Mouse (Mus musculus) frontal cortex, adult (tissue): Measurements from ENCODE around the gene Olfr6.
"Not testable (repeated sequence)": the region's sequence is repeated elsewhere in the genome, so short reads cannot be mapped to it uniquely, and the experiment has no call there.

ENCODE experiments used
- ATAC-seq: cut with Nextera tagmentation; 2 replicates; pipeline ENCODE4 v1.9.2; 2017; ENCODE audit warnings: mild to moderate bottlenecking, moderate library complexity, mixed read lengths; ENCODE audit not compliant: low TSS enrichment

The Olfr6 gene

DNA sequence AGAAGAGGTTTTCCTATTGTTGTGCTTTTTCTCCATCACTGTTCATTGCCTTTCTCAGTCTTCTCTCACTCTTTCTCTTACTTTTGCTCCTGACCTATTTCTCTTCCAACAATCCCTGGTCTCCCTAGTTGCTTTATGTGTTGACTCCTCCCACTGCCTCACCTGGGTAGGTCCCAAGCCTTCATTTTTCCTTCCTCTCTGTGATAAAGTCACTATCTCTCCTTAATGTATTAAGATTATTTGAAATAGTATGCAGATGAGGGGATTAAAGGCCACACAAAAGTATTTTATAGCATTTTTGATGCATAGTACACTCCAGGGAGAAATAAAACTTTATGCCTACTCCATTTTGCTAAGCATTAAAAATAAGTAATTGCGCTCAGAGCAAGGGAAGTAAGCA lies at the start of gene Olfr6:
Gene Olfr6, minus strand, starts transcription at position 101 of the 400 bp plus-strand sequence.
- no peak for ATAC-seq

- no peak for ATAC-seq
Measured at GRCm38 (mm10) chr7:107005972-107006371, 42.2 kb upstream of the Olfr6 start, which contains the start of gene Olfr2. TSS of gene Olfr2 (minus strand) at chr7:107006072.

GRCm38 (mm10) chr7:107004169-107004568 lies 40.4 kb upstream of the Olfr6 start:
- ATAC-seq, result no peak

- no peak for ATAC-seq
Measured at GRCm38 (mm10) chr7:107000798-107001197, 37.1 kb upstream of the Olfr6 start.

DNA sequence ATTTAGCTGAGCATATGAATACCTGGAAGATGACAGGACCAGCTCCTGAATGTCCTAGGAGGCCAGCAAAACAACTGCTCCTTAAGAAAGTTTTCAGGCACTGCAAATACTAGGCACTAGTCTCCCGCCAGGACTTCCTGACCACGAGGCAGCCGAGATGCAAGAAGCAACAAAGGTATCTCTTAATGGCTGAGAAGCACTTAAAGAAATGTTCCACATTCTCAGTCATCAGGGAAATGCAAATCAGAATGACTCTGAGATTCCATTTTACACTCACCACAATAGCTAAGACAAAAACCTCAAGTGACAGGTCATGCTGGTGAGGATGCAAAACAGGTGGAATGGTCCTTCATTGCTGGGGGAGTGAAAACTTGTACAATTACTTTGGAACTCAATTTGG lies 21.5 kb upstream of the Olfr6 start:
- no peak for ATAC-seq

DNA sequence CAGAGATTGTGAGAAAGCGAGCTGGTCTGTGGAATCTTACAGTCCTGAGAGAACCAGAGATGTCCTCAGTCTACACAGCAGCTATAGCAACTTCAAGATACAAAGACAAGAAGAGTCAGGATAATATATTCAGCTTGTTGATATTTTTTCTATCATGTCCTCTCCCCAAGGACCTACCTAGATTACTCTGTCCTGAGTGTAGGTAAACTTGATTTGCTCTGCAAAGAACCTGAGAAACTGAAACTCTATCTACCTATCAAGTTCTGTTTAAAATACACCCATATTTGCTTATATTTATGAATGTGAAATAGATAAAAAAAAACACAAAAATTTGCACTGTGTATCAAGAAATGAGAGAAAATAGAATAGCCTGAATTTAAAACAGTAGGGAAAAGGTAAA lies 11.6 kb upstream of the Olfr6 start, which contains the start of gene Olfr711:
Gene Olfr711, minus strand, starts transcription at position 101 of the 400 bp plus-strand sequence.
- no peak for ATAC-seq

DNA sequence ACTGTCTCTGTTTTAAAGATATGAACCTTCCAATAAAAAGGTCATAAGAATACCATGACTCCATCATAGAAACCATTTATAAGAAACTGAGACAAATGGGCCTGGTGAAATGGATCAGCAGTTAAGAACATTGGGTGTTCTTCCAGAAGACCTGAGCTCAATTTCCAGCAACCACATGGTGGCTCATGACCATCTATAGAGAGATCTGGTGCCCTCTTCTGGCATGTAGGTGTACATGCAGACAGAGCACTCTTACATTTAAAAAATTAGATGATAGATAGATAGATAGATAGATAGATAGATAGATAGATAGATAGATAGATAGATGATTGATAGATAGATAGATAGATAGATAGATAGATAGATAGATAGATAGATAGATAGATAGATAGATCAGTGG lies 3.8 kb upstream of the Olfr6 start:
- ATAC-seq, result not testable (repeated sequence)

DNA sequence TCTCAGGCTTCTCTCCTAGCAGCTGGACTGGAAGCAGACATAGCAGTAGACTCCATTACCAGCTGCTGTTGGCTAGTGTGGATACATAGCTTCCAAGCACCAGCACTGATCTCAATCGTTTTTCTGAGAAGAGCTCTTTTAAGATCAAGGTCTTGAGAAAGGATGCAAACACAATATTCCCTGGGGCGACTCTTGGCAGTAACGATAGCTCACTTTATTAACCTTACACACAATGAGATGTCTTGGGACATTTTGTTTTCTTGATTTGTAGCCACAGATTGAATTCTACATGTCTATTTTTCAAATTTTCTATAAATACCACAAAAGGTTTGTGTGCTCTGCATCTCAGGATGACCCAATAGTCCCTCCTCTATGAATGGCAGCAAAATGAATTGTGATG lies 15.5 kb downstream of the Olfr6 start, which contains the start of gene Olfr710:
Gene Olfr710, minus strand, starts transcription at position 101 of the 400 bp plus-strand sequence.
- ATAC-seq, result no peak

DNA sequence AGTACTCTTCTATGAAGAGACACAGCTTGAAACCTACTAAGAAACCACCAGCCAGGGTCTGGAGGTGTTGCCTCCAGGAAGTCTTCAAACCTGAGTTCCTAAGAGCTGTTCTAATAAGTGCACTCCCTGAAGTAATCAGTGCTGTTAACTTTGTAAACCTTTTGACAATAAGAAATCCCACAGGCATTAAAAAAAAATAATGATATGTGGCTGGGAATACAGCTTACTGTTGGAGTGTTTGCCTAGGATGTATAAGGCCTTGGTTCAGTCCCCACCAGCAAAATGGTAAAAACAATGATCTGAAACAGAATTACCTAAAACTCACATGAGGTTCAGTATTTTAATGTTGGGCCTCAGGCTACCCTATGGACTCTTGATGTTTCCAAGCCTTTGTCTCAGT lies 31.6 kb downstream of the Olfr6 start, which contains the start of gene Olfr709-ps1:
Gene Olfr709-ps1, minus strand, starts transcription at position 101 of the 400 bp plus-strand sequence.
- ATAC-seq, result no peak

- not testable (repeated sequence) for ATAC-seq
Measured at GRCm38 (mm10) chr7:106920961-106921360, 42.8 kb downstream of the Olfr6 start.

DNA sequence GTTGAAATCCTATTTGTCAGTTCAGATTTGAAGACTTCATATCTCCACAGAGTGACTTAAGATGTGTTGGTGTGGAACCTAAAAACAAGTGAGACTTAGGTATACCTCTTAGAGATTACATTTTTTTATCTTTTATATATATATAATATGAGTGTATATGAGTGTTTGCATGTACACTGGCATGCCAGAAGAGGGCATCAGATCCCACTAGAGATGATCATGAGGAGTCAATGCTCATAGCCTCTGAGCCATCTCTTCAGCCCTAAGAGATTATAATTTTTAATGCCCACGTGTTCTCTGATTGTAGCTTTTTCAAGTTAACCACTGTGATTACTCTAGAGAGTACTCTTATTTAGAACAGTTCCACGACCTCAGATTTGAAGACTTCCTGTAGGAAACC lies 56.1 kb downstream of the Olfr6 start, which contains the start of gene Olfr1532-ps1:
Gene Olfr1532-ps1, plus strand, starts transcription at position 326 of the 400 bp plus-strand sequence.
- no peak for ATAC-seq
